Mouse (Mus musculus) frontal cortex, postnatal 14 days (tissue): ENCODE measurements around the gene Colq.

Experiments
- DNase-seq, 2 experiments: peaks; one replicate each; pipeline ENCODE4 v3.0.0; 2022; ENCODE audit warnings: low spot score in 2 of 2

Colq gene

GRCm38 (mm10) chr14:31525040-31525810 is 65.9 kb downstream of the Colq start:
- DNase-seq = no peak

- DNase-seq = no peak
These were observed 69.8 kb downstream of the Colq start for GRCm38 (mm10) chr14:31521318-31521717.

- DNase-seq = no peak
These were observed 72.0 kb downstream of the Colq start for GRCm38 (mm10) chr14:31519165-31519564.

GRCm38 (mm10) chr14:31515895-31516294 is 75.2 kb downstream of the Colq start:
- DNase-seq = no peak

- no peak for DNase-seq
These were observed 80.8 kb downstream of the Colq start for GRCm38 (mm10) chr14:31510322-31510721.

- DNase-seq = no peak
These were observed 81.2 kb downstream of the Colq start for GRCm38 (mm10) chr14:31509911-31510310.

- DNase-seq = no peak
These were observed 84.7 kb downstream of the Colq start for GRCm38 (mm10) chr14:31506456-31506855.

GRCm38 (mm10) chr14:31503406-31503805 is 87.7 kb downstream of the Colq start:
- no peak for DNase-seq

- no peak for DNase-seq
These were observed 91.6 kb downstream of the Colq start for GRCm38 (mm10) chr14:31499526-31499925.

DNA sequence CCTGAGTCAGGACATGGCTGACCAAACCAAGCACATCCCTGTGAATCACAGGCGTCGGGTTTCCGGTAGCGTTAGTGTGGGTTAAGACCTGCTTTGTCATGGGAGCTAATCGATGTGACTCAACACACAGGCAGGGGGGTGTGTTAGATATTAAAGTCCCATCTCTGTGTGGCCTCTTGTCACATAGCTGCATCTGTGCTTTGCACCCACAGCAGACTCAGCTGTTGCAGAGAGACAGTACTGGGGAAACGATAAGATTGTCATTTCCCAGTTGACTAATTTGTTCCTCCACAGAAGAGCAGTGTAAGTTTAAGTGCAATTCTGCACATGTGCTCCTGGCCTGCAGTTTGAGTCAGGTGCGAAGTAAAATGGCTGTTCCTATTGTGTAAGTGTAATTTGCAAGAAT is 94.9 kb downstream of the Colq start:
- no peak for DNase-seq

GRCm38 (mm10) chr14:31495538-31495937 is 95.6 kb downstream of the Colq start:
- DNase-seq = no peak

- peak; percentile 79 to 82 for DNase-seq
These were observed 96.1 kb downstream of the Colq start, which contains the start of gene Mettl6 for GRCm38 (mm10) chr14:31494975-31495455. TSS of gene Mettl6 (minus strand) at chr14:31495040.

- DNase-seq = no peak
These were observed 96.7 kb downstream of the Colq start, which contains the start of gene Eaf1 for GRCm38 (mm10) chr14:31494349-31494974. TSS of gene Eaf1 (plus strand) at chr14:31494399.

- no peak for DNase-seq
These were observed 97.2 kb downstream of the Colq start for GRCm38 (mm10) chr14:31493901-31494300.

DNA sequence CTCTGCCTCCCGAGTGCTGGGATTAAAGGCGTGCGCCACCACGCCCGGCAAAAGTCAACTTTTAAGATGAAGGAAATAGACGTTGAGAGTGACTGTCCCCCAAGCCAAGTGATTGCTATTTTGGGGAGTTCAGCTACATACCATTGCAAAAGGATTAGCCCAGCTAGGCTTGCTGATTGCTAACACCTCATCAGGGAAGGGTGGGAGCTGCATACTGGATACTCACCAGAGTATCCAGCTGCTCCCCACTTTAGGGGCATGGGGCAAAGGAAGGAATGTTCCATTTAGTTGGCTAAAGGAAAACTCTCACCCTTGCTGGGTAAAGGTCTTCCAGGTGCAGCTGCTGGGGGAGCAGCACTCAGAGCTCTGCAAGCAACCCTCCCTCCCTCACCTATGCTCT is 103.1 kb downstream of the Colq start:
- no peak for DNase-seq

- DNase-seq = no peak
These were observed 104.7 kb downstream of the Colq start for GRCm38 (mm10) chr14:31486465-31486864.

DNA sequence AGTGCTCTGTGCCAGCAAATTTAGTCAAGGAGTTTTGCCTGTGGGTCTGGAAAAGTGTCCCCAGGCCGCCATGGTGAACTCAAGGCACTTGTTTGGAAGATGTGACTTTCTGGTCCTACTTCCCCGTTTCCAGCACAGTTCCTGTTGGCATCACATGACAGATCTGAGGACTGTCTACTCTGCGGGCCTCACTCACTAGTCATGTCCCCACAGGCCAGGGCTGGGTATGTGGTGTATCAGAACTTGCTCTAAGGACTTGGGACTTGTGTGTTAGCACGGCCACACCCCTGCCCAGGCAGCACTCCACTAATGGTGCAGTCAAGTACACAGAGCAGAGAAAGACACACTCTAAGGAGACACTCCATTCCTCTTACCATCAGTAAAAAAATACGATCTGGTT is 108.7 kb downstream of the Colq start:
- no peak for DNase-seq

DNA sequence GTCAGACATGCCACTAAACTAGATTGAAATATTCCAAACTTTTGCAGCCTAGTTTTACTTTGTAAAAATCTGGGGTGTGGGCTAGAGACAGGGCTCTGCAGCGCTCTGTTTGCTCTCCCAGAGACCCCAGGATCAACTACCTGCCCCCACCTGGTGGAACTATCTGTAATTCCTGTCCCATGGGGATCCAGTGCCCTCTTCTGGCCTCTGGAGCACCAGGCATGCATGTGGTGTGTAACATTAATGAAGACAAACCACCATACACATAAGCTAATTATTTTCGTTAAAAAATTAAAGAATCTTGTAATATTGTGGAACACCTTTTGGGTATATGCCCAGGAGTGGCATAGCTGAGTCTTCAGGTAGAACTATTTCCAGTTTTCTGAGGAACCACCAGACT is 117.8 kb downstream of the Colq start:
- DNase-seq = no peak
